Mouse (Mus musculus) stomach, postnatal 0 days (tissue): Measurements from ENCODE around the gene Herc1.

Experiments used
- CTCF ChIP-seq: IDR thresholded peaks from 2 replicates; pipeline ENCODE4 v1.5.1; 2016; ENCODE audit warnings: antibody characterized with exemption, low read depth, mild to moderate bottlenecking, moderate library complexity
- EP300 ChIP-seq: optimal IDR thresholded peaks from 2 replicates; pipeline ENCODE3; 2016; ENCODE audit warnings: antibody characterized with exemption

DNA sequence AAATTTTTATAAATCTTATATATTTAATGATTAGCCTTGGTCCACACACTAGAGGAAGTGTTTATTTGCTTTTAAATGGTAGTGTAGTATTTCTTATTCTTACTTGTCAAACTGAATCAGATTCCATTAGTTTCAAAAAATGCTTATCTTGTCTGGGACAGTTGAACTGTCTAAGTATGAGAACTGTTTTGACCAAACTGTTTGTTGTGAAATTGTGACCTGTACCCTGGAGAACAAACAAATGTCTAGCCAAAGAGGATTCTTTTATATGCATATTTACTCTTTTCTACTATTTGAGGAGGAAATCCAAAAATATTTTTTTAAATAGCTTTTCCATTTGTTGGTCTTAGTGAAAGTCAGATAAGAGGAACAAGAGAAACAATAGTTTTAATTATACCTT lies 73.2 kb downstream of the Herc1 start:
- TF ChIP-seq CTCF: no peak
- TF ChIP-seq EP300: no peak
